Mouse (Mus musculus) cerebellum, adult 2 months (tissue): ENCODE data around the gene Oas1g.

ENCODE experiments used
- CTCF ChIP-seq: fragments of 200-500 bp; IDR thresholded peaks from 2 replicates; pipeline ENCODE4 v1.5.1; 2011; ENCODE audit warnings: low read depth, mild to moderate bottlenecking, control low read depth, low read length, moderate library complexity, borderline replicate concordance; ENCODE audit not compliant: insufficient read depth
- POLR2A ChIP-seq: fragments of 200-500 bp; IDR thresholded peaks from 2 replicates; pipeline ENCODE4 v1.6.1; 2011; ENCODE audit warnings: low read length, control low read depth, borderline replicate concordance; ENCODE audit not compliant: insufficient read depth

DNA sequence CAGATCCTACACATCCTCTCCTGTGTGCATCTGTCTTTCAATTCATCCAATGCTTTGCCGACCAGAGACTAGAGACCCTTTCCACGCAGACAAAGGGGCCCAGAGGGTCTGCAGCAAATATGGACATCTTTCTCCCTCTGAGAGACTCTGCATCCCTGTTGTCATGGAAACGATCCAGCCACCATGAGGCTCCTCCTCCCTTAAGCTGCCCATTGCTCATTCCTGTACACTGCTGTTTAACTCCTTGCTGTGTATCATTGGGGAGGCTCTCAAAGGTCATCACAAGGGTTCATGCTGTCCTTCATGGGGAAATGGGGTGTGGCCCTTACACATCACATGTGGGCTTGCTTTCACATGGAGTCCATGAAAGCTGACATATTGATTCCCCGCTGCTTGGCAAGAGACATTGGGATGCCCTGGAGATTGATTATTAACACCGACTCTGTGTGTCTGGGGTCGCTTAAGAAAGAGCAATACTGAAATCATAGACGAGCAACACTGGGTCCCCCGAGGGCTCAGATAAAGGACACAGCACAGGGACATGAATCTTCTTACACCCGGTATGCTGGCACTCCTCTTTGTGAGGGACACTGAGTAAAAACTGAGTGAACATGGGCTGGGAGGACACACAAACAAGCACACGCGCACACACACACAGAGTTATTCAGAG, 8.0 kb upstream of the Oas1g start:
- no peak for TF ChIP-seq CTCF
- no peak for TF ChIP-seq POLR2A
